Mouse (Mus musculus) hindbrain, embryonic 16.5 days (tissue): Measurements from ENCODE around the gene Tstd3. TPM values are rescaled to one million over a fixed set of nuclear protein-coding genes. Genes with fewer than 3 reads are reported as not detected.
"Not testable (repeated sequence)": the region's sequence is repeated elsewhere in the genome, so short reads cannot be mapped to it uniquely, and the experiment has no call there.

Experiments used
- ATAC-seq: fragments of 200-750 bp; cut with Nextera tagmentation; 2 replicates; pipeline ENCODE4 v1.8.0; 2017; ENCODE audit warnings: moderate TSS enrichment, moderate library complexity
- H3K27ac ChIP-seq: fragments of 300-500 bp; sonication (generic); 2 replicates; pipeline ENCODE4 v1.5.1; 2014; ENCODE audit warnings: low read depth, mild to moderate bottlenecking, control low read depth, low read length, moderate library complexity
- H3K27me3 ChIP-seq: fragments of 300-500 bp; sonication (generic); replicated peaks from 2 replicates; pipeline ENCODE4 v1.6.1; 2014; ENCODE audit warnings: low read length; ENCODE audit not compliant: control insufficient read depth, insufficient read depth
- H3K36me3 ChIP-seq: fragments of 300-500 bp; sonication (generic); 2 replicates; pipeline ENCODE4 v1.6.1; 2014; ENCODE audit warnings: mild to moderate bottlenecking, low read length, moderate library complexity, mixed read lengths; ENCODE audit not compliant: control insufficient read depth, insufficient read depth
- H3K4me1 ChIP-seq: fragments of 300-500 bp; sonication (generic); 2 replicates; pipeline ENCODE4 v1.6.1; 2014; ENCODE audit warnings: low read depth, low read length; ENCODE audit not compliant: control insufficient read depth, insufficient read depth
- H3K4me2 ChIP-seq: fragments of 300-500 bp; sonication (generic); 2 replicates; pipeline ENCODE4 v1.6.1; 2014; ENCODE audit warnings: mild to moderate bottlenecking, low read length, control low read depth, moderate library complexity
- H3K4me3 ChIP-seq: fragments of 300-500 bp; sonication (generic); 2 replicates; pipeline ENCODE4 v1.5.1; 2014; ENCODE audit warnings: mild to moderate bottlenecking, low read length, control low read depth, moderate library complexity
- H3K9ac ChIP-seq: fragments of 300-500 bp; sonication (generic); 2 replicates; pipeline ENCODE4 v1.6.1; 2014; ENCODE audit warnings: low read depth, mild to moderate bottlenecking, control low read depth, low read length, moderate library complexity
- H3K9me3 ChIP-seq: fragments of 300-500 bp; sonication (generic); 2 replicates; pipeline ENCODE4 v1.6.1; 2014; ENCODE audit warnings: mild to moderate bottlenecking, low read length, moderate library complexity; ENCODE audit not compliant: control insufficient read depth
- WGBS: fragments of 180-500 bp; shearing (Covaris S2); extraction: QIAGEN DNeasy Blood & Tissue Kit; methylation state at CpG from one replicate; pipeline ENCODE4 v1.1.7; 2014; 5-methylcytosine and 5-hydroxymethylcytosine counted together
- polyA plus RNA-seq: library from polyadenylated mRNA; unstranded; fragments of >200 nt; fragmentation: Nextera tagmentation; extraction: Ambion mirVana; gene quantifications from 2 replicates; pipeline ENCODE4 v1.2.1, GENCODE M21; 2015

The Tstd3 gene
- polyA plus RNA-seq, 1 experiment from 2014 or later: 28.5 TPM

DNA sequence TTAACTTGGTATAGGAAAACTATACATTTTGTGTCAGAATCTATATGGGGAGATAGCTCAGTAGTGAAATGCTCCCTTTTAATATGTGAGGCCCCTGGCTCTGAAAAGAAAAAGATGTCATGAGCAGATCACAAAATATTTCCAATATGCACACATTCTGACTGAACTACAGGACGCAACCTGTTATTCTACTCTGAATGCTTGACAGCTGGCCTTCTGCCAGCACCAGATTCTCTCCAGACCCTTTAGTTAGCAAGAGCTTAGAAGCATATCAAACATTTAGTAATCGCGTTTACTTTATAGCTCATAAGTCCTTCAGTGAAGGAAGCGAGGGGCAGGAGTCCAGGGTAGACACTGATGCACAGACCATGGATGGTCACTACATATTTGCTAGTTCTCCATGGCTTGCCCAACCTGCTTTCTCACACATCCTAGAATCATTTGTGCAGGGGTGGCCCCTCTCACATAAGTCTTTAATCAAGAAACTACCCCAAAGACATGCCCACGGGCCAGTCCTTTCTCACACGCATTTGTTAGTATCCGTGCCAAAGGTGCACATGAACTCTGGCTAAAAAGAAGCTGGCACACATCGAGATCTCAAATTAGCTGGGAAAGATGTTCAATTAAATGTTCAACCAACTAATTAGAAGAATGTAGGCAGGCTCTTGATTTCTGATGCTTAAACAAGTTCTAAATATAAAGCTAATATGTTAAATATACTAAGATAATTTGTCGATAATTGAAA is 5.4 kb downstream of the Tstd3 start:
- 74% methylated on average over 9 of the region's 9 CpGs for WGBS
- H3K9me3 ChIP-seq: no peaks in the 10 kb centered on the region
- no peak overlapping the region for H3K4me3 ChIP-seq
- H3K4me1 ChIP-seq: no peaks in the 10 kb centered on the region; the same call in 1 of the 2 replicates
- H3K27me3 ChIP-seq: no peaks in the 10 kb centered on the region
- ATAC-seq: no peak
- H3K4me2 ChIP-seq: no peak overlapping the region
- H3K27ac ChIP-seq: no peak overlapping the region
- peaks cover 6% of the 10 kb centered on the region; the same call in 1 of the 2 replicates for H3K36me3 ChIP-seq
- H3K9ac ChIP-seq: no peak overlapping the region

DNA sequence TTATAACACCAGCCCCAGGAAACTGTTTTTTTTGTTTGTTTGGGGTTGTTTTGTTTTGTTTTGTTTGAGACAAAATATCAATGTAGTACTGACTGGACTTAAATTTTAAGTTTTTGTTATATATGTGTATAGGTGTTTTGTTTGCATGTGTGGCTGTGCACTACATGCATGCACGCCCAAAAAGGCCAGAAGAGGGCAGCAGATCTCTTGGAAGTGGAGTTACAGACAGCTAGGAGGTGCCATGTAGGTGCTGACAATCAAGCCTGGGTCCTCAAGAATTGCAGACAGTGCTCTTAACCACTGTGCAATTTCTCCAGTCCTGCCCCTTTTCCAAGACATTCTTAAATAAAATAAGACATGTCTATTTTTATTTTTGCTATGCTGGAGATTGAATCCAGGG is 8.2 kb downstream of the Tstd3 start:
- ATAC-seq: no peak
- WGBS: 52% methylated on average over 1 of the region's 1 CpGs
- peaks cover 6% of the 10 kb centered on the region; the same call in 1 of the 2 replicates for H3K36me3 ChIP-seq
- no peak overlapping the region for H3K4me3 ChIP-seq
- H3K4me1 ChIP-seq: no peaks in the 10 kb centered on the region
- H3K27ac ChIP-seq: no peak overlapping the region
- H3K27me3 ChIP-seq: no peaks in the 10 kb centered on the region
- no peak overlapping the region for H3K4me2 ChIP-seq
- no peak overlapping the region for H3K9ac ChIP-seq
- no peaks in the 10 kb centered on the region for H3K9me3 ChIP-seq

DNA sequence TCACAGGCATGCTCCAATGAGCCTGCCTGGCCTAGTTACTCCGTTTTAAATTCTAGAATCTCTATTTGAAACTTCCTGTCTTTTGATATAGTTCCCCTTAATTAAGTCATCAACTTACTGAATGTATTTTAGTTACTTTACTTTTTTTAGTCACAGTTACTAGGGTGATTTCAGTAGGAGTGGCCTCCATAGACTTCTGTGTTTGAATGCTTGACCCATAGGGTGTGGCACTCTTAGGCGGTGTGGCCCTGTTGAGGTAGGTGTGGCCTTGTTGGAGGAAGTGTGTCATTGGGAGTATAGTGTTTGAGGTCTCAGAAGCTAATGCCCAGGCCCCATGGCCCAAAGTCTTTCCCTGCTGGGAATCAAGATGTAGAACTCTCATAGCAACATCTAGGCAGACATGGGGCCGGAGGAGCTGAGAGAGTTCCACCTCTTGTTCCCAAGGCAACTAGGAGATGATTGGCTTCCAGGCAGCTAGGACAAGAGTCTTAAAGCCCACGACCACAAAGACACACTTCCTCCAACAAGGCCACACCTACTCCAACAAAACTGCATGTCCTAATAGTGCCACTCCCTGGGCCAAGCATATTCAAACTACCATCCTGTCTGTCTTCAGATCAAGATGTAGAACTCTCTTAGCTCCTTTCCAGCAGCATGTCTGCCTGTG is 11.8 kb downstream of the Tstd3 start:
- H3K27me3 ChIP-seq: no peaks in the 10 kb centered on the region
- WGBS: 69% methylated on average over 4 of the region's 4 CpGs
- no peak overlapping the region for H3K27ac ChIP-seq
- ATAC-seq: no peak
- no peaks in the 10 kb centered on the region for H3K4me1 ChIP-seq
- H3K36me3 ChIP-seq: peaks cover 6% of the 10 kb centered on the region; the same call in 1 of the 2 replicates
- no peak overlapping the region for H3K4me3 ChIP-seq
- no peak overlapping the region for H3K4me2 ChIP-seq
- H3K9me3 ChIP-seq: no peaks in the 10 kb centered on the region
- H3K9ac ChIP-seq: no peak overlapping the region

DNA sequence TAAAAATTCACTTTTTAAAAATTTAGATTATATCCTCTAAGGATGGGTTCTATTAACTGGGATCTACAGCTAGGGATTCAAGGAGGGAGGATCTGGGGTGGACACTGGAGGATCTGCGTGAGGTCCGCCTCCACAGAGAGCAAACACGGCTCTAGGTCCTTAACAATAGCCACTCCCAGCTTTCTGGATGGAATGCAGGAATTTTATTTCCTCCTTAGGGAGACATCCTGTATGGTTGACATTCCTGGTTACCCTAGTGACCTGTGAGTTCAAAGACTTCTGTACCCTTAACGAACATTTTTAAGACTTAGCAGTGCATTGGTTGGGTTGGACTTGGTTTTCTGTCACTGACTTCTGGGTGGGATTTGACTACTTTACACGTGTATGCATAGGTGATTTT is 21.3 kb downstream of the Tstd3 start:
- no peak for ATAC-seq
- Histone ChIP-seq H3K9ac (no peak overlapping the region), H3K4me3 (no peak overlapping the region), H3K4me1 (no peaks in the 10 kb centered on the region), H3K4me2 (no peak overlapping the region), H3K27ac (no peak overlapping the region), H3K9me3 (no peaks in the 10 kb centered on the region), H3K27me3 (no peaks in the 10 kb centered on the region), H3K36me3 (peaks cover 6% of the 10 kb centered on the region; the same call in 1 of the 2 replicates)
- WGBS: 89% methylated on average over 5 of the region's 5 CpGs

DNA sequence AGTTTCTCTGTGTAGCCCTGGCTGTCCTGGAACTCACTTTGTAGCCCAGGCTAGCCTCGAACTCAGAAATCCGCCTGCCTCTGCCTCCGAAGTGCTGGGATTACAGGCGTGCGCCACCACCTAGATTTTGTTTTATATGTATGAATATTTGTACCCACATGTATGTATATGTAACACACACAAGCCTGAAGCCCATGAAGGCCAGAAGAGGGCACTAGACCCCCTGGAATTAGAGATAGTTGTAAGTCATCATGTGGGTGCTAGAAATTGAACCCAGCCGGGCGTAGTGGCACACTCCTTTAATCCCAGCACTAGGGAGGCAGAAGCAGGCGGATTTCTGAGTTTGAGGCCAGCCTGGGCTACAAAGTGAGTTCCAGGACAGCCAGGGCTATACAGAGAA is 22.9 kb downstream of the Tstd3 start:
- not testable (repeated sequence) for H3K9me3 ChIP-seq, H3K27ac ChIP-seq, ATAC-seq, H3K36me3 ChIP-seq, H3K4me2 ChIP-seq, H3K27me3 ChIP-seq, H3K4me1 ChIP-seq, H3K4me3 ChIP-seq, H3K9ac ChIP-seq
- WGBS: 98% methylated on average over 8 of the region's 8 CpGs

DNA sequence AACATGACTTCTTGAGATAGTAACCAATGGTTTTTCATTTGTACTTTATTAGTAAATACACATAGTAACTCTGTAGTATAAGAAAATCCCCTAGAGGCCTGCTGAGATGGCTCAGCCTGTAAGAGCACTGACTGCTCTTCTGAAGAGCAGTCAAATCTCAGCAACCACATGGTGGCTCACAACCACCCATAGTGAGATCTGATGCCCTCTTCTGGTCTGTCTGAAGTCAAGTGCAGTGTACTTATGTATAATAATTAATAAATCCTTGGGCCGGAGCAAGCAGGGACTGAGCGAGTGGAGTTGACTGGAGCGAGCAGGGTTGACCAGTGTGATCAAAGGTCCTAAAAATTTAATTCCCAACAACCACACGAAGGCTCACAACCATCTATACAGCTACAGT is 27.8 kb downstream of the Tstd3 start:
- H3K4me1 ChIP-seq: no peaks in the 10 kb centered on the region
- no peak overlapping the region for H3K4me2 ChIP-seq
- H3K27ac ChIP-seq: no peak overlapping the region
- H3K9me3 ChIP-seq: no peaks in the 10 kb centered on the region
- H3K9ac ChIP-seq: no peak overlapping the region
- 94% methylated on average over 4 of the region's 4 CpGs for WGBS
- H3K4me3 ChIP-seq: no peak overlapping the region
- no peaks in the 10 kb centered on the region for H3K27me3 ChIP-seq
- no peak for ATAC-seq
- H3K36me3 ChIP-seq: peaks cover 9% of the 10 kb centered on the region; the same call in 1 of the 2 replicates

DNA sequence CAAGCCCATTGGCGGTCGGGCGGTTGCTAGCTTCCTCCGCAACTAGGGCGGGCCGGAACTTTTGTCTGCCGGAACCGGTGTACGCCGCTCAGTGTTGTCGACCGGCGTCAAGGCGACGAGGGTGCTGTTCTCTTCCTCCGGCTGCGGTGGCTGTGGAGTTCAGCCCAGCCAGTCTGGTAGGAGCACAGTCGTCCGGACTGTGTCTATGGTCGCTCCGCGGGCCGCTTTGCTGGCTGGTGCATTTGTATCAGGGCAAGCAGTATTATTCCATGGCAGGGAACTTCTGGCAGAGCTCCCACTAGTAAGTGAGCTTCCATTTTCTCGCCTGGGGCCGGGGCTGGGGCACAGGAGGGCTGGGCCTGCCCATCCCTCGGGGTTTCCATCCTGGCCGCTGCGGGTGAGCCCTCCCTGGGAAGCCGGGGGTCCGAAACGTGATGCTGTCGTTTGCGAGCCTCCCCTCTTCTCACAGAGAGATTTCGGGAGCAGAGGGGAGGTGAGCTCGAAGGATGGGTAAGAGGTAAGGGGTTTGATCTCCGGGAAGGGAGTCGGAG is 39.3 kb downstream of the Tstd3 start, which contains the start of gene Ccnc:
Gene Ccnc (plus strand): TSS at position 87 of the 551 bp plus-strand sequence.
- peak within 1 kb of the TSS; percentile 69 for H3K4me2 ChIP-seq
- peak within 1 kb of the TSS; percentile 85 for H3K9ac ChIP-seq
- H3K9me3 ChIP-seq: no peaks in the 10 kb centered on the region
- WGBS: under 1% methylated on average over 37 of the region's 37 CpGs
- H3K27ac ChIP-seq: peak within 1 kb of the TSS; percentile 82
- peak within 1 kb of the TSS; percentile 74 for H3K4me3 ChIP-seq
- H3K4me1 ChIP-seq: peaks cover 11% of the 10 kb centered on the region
- ATAC-seq: peak; percentile 99
- no peaks in the 10 kb centered on the region for H3K36me3 ChIP-seq
- H3K27me3 ChIP-seq: no peaks in the 10 kb centered on the region

DNA sequence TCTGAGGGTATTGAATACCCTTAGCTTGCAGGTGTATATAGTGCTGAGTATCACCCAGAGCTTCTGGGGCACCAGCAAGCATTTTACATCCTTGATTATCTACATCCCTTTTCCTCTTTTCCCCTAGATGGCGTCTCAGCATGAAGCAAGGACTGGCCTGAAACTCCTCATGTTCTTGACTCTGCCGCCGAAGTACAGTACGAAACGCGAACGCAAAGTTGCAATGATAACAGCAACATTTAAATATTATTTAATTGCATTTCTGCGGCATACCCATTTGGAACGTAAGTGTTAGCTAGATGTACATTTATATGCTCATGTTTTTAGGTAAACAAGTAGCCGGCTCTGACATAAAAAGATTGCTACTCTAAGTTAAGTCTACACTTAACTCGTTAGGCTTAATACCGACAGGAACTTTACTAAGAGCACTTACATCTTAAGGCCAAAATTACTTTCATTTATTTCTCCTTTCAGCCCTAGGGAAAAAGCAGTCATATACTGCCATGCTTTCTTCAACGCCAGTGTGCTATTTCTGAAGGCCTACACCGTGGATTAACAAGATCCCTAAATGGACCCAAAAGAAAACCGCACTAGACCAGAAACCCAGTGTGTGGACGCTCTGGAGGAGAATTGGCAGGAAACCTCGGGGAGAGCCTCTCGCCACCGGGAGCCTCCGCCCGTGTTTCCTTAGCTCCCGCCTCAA is 39.9 kb downstream of the Tstd3 start:
- Histone ChIP-seq H3K4me2 (peak overlapping the region; percentile 69), H3K27me3 (no peaks in the 10 kb centered on the region), H3K27ac (peak overlapping the region; percentile 82), H3K4me1 (peaks cover 11% of the 10 kb centered on the region), H3K4me3 (peak overlapping the region; percentile 74), H3K36me3 (no peaks in the 10 kb centered on the region), H3K9ac (peak overlapping the region; percentile 85), H3K9me3 (no peaks in the 10 kb centered on the region)
- peak; percentile 45 for ATAC-seq
- under 1% methylated on average over 22 of the region's 22 CpGs for WGBS
